Mouse (Mus musculus): ENCODE measurements around the gene Haus6.
"Not testable (repeated sequence)": the region's sequence is repeated elsewhere in the genome, so short reads cannot be mapped to it uniquely, and the experiment has no call there.

DNA sequence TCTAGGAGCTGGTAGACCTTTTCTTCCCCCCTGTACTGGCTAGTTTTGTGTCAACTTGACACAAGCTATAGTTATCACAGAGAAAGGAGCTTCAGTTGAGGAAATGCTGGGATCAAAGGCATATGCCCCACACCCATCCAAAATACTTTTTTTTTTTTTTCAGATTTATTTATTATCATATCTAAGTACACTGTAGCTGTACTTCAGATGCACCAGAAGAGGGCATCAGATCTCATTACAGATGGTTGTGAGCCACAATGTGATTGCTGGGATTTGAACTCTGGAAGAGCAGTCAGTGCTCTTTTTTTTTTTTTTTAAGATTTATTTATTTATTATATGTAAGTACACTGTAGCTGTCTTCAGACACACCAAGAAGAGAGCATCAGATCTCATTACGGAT lies 10.7 kb upstream of the Haus6 start:
- not testable (repeated sequence) for TF ChIP-seq TCF12 (IDR thresholded peaks at IDR 0.05; ENCODE audit: insufficient read depth, poor library complexity, severe bottlenecking); REST (IDR thresholded peaks at IDR 0.05; ENCODE audit: insufficient read depth, insufficient read length)

Data from myocyte (in vitro differentiated cells).